Mouse (Mus musculus): ENCODE results near the gene Gm47429.
"Not testable (repeated sequence)": the region's sequence is repeated elsewhere in the genome, so short reads cannot be mapped to it uniquely, and the experiment has no call there.

Gm47429 gene

DNA sequence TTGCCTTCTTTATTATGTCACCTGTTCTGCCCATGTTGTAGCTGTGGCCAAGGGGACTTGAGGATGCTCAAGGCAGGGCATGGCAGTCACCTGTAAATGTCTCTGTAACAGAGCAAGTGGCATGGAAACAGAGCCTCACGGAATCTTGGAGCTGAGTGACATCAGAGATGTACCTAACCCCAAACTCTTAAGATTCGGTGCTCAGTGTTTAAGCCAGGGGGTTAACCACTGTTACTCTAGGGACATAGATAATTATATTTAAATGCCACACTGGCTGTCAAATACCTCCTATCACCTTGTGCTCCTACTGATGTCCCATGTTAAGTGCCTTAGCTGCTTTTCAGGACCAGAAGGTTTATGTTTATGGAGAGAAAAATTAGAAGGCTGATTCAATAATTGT lies at the start of gene Gm47429:
Gm47429 (minus strand) TSS at position 101 of the 400 bp plus-strand sequence.
- DNase-seq (ENCODE audit: low spot score): no peak

DNA sequence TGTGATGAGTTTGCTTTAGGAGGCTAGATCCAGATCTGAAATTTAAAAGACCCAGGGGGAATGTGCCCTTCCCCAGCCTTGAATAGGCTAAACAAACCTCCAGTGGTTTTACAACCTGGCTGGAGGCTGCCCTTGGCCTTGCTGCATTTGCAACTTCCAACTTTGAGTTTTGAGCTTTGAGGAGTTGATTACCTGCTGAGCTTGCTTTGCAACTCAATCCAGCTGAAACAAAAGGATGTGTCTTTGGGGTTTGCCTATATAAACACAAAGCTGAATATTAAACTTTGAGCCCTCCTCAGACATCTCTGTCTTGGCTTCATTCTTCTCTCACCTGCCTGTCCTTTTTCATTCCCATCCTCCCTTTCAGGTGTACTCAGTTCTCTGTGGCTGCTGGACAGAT lies 44.8 kb upstream of the Gm47429 start:
- DNase-seq (ENCODE audit: low spot score): not testable (repeated sequence)

DNA sequence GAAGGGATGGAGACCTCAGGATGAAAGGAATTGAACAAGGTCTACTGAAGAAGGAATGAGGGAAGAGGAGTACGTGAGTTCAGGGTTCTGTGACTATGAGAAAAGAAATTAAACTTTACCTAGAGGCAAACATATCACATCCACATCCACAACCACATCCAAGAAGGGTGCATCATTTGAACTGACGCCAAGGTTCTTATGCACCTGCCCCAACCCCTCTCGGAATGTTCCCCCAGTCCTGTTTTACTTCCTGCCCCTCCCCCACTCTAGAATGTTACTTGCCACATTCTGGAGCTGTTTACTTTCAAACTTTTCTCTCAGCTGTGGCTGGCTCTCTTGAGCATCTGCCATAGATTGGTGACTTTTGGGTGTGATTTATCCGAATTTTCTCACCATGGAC lies 23.3 kb upstream of the Gm47429 start, which contains the start of gene Nutm2:
Nutm2 (plus strand) TSS at position 301 of the 400 bp plus-strand sequence.
- no peak for DNase-seq (ENCODE audit: low spot score)

DNA sequence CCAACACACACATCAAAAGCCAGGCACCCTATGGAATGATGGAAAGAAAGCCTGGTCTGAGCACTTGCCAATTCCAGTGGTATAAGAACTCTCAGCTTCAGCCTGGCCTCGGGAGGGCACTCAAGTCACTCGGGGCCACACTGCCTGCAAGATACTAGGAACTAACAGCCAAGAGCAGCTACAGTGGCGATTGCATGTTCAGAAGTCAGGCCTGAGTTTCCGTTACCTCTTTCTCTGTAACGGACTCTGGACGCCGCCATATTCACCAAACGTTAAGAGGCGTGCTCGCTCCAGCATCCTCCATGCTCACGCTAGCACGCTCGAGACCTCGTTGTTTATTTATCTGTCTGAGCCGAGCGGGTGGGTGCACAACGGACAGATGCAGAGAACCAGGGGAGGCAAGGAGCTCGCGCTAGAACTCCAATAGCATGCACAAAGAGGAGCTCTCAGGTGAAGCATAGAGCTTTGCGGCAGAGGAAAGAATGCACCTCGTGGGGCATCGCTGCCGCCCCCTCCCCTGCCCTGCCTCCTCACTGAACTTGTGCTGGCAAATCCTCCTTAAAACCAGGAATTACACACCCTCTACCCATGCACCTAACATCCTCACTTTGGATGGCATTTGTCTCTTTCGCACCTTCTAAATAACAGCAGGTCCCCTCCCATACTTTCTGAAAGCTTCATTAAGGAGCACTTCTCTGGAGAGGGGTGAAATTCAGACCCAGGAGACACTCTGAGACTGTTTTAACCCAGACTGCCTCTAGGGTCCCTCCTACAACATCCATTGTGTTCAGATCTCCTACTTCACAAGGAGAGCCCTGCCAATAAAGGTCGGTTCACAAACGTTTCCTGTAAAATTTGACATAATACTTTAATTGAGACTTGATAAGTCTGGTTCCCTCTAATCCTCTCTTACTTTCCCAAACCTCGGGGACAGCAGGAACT lies 21.2 kb upstream of the Gm47429 start:
- DNase-seq (ENCODE audit: low spot score): no peak

DNA sequence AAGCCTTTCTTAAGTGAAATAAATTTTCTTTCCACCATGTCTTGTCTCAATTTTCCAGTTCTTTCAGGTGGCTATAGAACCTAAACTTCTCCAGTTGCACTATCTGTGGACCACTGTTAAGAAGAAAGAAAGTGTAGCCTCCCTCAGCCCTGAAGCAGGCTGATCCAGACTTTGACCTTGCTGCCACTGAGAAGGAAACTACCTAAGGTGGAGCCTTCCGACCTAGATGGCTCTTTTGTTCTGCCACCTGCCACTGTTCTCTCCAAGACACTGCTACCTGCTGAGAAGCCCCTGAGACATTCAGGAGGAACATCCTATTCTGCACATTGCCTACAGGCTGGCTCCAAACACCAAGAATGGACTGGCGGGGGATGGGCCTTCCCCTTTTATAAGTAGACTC lies 16.7 kb upstream of the Gm47429 start:
- DNase-seq (ENCODE audit: low spot score): not testable (repeated sequence)

DNA sequence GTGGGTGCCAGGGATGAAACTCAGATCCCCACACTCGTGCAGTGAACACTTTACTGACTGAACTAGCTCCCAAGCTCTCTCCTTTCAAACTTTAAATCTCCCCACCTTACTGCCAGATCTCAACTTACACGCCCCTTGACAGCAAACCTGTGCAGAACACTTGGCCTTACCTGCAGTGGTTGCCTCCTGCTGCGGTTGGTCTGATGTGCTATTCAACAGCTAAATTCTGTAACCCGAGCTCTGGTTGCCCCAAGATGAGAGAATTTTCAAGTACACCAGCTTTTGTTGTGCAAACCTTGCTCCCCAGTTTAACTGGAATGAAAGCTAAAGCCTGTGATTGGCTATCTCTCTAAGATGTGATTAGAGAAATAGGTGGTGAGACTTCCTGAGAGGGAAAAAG lies 9.7 kb upstream of the Gm47429 start:
- no peak for DNase-seq (ENCODE audit: low spot score)

DNA sequence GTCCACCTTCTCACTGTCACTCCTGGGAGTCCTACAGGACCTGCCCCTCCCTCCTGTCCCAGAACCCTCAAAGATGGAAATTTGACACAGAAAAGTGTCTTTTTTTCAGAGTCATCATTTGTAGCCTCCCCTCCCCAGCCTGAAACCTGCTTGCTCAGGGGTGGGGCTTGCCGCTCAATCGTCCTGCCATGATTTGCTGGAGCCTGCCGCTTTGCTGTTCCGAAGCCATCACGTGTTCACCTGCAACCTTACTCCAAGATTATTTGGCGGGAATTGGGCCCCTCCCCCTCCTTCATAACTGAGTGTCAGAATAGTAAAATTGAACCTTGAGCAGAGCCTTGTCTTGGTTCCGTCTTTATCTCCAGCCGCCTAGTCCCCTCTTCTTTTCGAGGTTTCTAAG lies 8.6 kb upstream of the Gm47429 start:
- not testable (repeated sequence) for DNase-seq (ENCODE audit: low spot score)

DNA sequence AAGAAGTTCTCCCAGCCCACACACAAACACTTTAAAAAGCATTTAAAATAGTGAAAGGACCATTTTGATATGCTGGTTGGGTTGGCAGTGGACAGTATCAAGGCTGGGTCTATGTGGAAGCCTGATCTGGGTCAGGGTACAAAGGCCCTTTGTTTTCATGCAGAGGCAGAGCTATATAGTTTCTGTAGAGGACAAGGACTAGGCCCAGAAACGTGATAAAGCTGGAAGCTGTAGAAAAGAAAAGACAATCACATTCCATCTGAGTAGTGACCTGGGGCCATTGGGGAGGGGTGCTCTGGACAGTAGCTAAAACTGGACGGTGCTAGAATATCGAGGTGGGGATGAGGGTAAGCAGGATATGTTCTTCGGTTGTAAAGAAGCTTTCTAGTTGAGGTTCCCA lies 1.5 kb upstream of the Gm47429 start:
- DNase-seq (ENCODE audit: low spot score): peak; percentile 39

DNA sequence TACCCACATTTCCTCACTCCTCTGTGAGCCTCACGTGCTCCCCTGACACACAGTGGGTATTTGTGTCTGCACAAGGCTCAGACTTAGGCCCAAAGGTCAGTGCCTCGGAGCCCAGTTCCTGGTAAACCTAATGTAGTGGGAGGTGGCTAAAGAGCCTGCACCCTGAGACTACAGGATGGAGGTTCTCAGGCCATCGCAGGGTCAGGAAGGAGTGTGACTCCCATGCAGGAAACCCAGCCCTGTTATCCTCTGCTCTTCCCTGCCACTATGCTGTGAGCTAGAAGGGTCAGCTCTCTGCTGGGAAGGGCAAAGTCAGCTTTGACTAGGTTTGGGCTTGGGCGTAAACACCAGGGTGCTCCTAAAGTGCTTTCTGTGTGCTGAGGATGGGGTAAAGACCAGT lies 17.0 kb downstream of the Gm47429 start:
- no peak for DNase-seq (ENCODE audit: low spot score)

DNA sequence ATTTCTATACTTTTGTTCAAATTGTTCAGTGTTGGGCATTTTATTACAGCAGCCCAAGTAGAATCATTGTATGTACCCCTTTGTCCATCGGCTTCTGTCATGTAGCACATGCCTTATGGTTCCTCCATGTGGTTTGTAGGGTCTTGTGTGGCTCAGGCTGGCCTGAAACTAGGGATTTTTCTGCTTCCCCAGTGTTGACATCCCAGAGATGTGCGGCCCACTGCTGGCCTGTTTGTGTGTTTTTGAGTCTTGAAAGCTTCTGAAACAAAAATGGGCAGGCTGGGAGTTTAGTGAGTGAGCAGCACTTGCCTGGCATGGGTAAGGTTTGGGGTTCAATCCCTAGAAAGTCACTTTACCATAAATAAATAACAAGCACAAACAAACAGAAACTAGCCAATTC lies 19.2 kb downstream of the Gm47429 start:
- DNase-seq (ENCODE audit: low spot score): no peak

DNA sequence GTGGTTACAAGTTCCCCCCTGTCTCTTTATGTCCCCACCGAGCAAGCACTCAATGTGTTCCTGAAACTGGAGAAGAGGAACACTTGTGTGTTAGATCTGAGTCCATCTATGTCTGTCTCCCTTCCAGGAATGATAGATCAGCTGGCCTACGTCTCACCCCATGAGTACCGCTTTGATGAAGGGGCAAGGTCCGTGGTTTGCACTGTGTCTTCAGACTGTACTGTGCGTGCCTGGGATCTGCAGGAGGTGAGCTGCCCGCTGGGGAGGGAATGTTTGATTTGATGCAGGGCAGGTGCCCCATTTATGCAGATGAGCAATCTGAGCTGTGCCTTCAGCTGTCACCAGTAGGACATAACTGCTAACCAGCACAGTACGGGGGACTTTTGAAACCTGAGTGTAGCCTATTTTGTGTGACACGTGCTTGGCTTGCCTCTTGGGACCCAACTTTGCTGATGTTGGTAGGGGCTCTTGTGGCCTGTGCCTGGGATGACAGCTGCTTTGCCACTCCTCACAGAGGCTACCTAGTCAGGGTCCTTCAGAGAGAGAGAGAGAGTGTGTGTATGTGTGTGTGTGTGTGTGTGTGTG lies 20.0 kb downstream of the Gm47429 start:
- no peak for DNase-seq (ENCODE audit: low spot score)

DNA sequence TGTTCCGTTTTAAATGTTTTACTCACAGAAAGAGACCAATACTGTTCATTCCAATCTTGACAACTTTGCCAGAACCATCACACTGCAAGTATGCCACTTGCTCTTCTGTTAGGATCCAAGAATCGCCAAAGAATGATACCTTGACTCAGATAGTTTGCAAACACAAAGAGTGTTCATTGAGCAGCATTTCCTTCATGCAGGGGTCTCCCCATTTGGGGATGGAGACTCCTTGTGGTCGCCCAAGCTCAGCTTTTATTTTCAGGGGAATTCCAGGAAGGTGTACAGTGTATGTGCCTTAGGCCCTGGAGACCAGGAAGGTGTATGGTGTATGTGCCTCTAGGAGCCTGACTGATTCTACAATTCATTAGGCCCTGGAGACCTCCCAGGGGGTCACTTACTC lies 25.3 kb downstream of the Gm47429 start:
- DNase-seq (ENCODE audit: low spot score): peak; percentile 11

DNA sequence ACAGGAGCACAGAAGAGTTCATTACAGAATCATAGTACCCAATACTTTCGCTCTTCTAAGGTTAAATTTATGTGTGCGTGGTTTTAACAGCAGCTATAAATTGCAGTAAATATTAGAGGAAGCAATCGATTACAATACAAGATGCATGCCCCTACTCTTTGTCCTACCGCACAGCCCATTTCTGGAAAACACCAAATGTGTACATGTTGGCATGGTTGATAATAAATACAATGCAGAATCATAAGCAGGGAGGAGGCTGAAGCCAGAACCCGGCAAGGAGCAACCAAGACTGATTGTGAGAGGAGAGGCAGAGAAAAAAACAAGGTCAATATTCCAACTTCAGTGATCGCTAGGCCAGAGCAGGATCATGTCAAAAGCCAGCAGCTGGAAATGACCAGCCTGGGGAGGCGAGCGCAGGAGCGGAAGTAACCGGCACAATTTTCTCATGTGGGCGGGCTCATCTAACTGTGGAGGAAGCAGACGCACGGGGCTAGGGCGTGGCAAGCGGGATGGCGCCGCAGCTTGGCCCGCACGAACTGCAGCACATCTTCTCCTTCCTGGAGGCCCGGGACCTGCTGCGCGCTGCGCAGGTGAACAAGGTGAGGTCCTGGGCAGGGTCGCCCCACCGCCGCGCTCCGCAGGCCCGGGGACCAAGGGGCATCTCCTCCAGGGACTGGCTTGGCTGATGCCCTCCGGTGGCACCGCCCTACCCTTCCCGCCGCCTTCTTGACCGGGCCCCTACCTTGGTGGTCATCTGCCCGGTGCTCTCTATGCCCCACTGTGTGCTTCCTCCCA lies 26.1 kb downstream of the Gm47429 start, which contains the start of gene Fbxw17:
Fbxw17 (plus strand) TSS at position 476 of the 795 bp plus-strand sequence.
- DNase-seq (ENCODE audit: low spot score): peak; percentile 81

Data from retina, embryonic 14.5 days (tissue).